Mouse (Mus musculus): ENCODE measurements at regions not wholly inside any gene's neighbourhood (a gene's known extent, or its start where the extent isn't known, plus 50 kb on each side); places are given as distances from the start of the nearest gene placed in this dataset.

- H3K4me3 ChIP-seq (ENCODE audit: insufficient read depth in 1 of 2, low read depth in 1 of 2, low read length in 2 of 2, poor library complexity in 1 of 2, severe bottlenecking in 1 of 2), result no peak overlapping the region
- H3K9me3 ChIP-seq (ENCODE audit: control insufficient read depth, insufficient read depth, low read depth, low read length), result no peaks in the 10 kb centered on the region
- H3K36me3 ChIP-seq (ENCODE audit: control insufficient read depth, insufficient read depth, low read length, poor library complexity, severe bottlenecking), result no peaks in the 10 kb centered on the region
- peaks cover 0 to 7% of the 10 kb centered on the region in 2 experiments; a peak in 1 of 4 replicates for H3K4me1 ChIP-seq (ENCODE audit: control insufficient read depth in 2 of 2, insufficient read depth in 2 of 2, low read length in 2 of 2, poor library complexity in 1 of 2)
- no peak overlapping the region for H3K9ac ChIP-seq (ENCODE audit: insufficient read depth, low read depth, low read length, poor library complexity, severe bottlenecking)
- H3K27ac ChIP-seq (ENCODE audit: insufficient read depth, low read depth, low read length, poor library complexity, severe bottlenecking), result no peak overlapping the region
- in situ Hi-C loops (cut with MboI; ENCODE audit: low sequenced_read_pairs in 2 of 2, unreplicated experiment in 2 of 2), result loop anchor here in 1 of 2 experiments (10.0 kb wide), 1 partner anchor 271 kb away; the partner anchor contains the start of gene Bcl2l11
- DNase-seq (ENCODE audit: low read depth, low spot score), result no peak
- TF ChIP-seq HCFC1 (IDR thresholded peaks at IDR 0.05; ENCODE audit: borderline replicate concordance, insufficient read depth, low read length) (no peak), CHD2 (IDR thresholded peaks at IDR 0.05; ENCODE audit: low read depth, low read length) (no peak), MAFK (IDR thresholded peaks at IDR 0.05; ENCODE audit: insufficient read depth, low read depth, low read length) (no peak), ZNF384 (IDR thresholded peaks at IDR 0.05; ENCODE audit: low read depth, low read length) (no peak), ZC3H11A (IDR thresholded peaks at IDR 0.05; ENCODE audit: borderline replicate concordance, low read depth, low read length) (no peak)
Measured at GRCm38 (mm10) chr2:128395308-128396007, 195.6 kb upstream of the Spdye4c start.

DNA sequence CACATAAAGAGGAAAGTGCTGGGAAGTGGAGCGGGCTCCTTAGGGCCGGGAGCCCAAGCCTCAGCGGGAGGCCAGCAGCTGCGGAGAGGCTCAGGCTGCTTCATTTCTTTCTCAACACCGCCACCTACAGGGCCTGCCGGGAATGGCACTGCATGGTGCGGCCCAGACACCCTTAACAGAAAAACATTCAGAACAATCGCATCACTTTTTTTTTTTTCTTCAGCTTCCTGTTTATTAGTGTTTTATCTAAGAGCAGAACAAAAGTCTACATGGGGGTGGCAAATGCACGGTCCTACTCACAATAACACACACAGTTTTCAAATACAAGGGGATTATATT lies 195.0 kb upstream of the Spdye4c start:
- H3K9ac ChIP-seq (ENCODE audit: insufficient read depth, low read depth, low read length, poor library complexity, severe bottlenecking), result no peak overlapping the region
- no peak overlapping the region for H3K4me3 ChIP-seq (ENCODE audit: insufficient read depth in 1 of 2, low read depth in 1 of 2, low read length in 2 of 2, poor library complexity in 1 of 2, severe bottlenecking in 1 of 2)
- in situ Hi-C loops (cut with MboI; ENCODE audit: low sequenced_read_pairs in 2 of 2, unreplicated experiment in 2 of 2), result loop anchor here in 1 of 2 experiments (10.0 kb wide), 1 partner anchor 271 kb away; the partner anchor contains the start of gene Bcl2l11
- no peaks in the 10 kb centered on the region for H3K36me3 ChIP-seq (ENCODE audit: control insufficient read depth, insufficient read depth, low read length, poor library complexity, severe bottlenecking)
- H3K9me3 ChIP-seq (ENCODE audit: control insufficient read depth, insufficient read depth, low read depth, low read length), result no peaks in the 10 kb centered on the region
- 0 out of 2 replicates have a peak, but pooled peaks have one; percentile 45 for TF ChIP-seq ZNF384 (IDR thresholded peaks at IDR 0.05; ENCODE audit: low read depth, low read length)
- TF ChIP-seq ZC3H11A (IDR thresholded peaks at IDR 0.05; ENCODE audit: borderline replicate concordance, low read depth, low read length), result peak; percentile 91
- no peak for TF ChIP-seq HCFC1 (IDR thresholded peaks at IDR 0.05; ENCODE audit: borderline replicate concordance, insufficient read depth, low read length)
- H3K4me1 ChIP-seq (ENCODE audit: control insufficient read depth in 2 of 2, insufficient read depth in 2 of 2, low read length in 2 of 2, poor library complexity in 1 of 2), result peaks cover 0 to 7% of the 10 kb centered on the region in 2 experiments; a peak in 1 of 4 replicates
- DNase-seq (ENCODE audit: low read depth, low spot score), result peak; percentile 80
- H3K27ac ChIP-seq (ENCODE audit: insufficient read depth, low read depth, low read length, poor library complexity, severe bottlenecking), result no peak overlapping the region

DNA sequence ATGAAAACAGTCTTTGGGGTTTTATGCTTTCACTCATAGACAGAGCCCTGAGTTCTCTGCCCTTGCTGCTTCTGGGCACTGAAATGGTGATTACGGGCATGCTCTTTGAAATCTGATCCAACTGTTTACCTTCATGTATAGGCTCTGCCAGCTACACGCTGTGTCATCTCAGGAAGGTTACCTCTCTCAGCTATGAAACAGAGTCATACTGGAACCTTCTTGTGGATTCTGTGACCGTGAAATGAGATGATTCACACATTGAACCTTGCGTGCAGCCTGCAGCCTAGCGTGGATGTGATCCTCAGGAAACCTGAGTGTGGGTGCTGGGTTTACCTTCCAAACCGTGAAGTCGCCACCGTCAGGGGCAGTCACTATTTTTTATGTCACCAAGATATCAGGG lies 189.7 kb upstream of the Spdye4c start:
- Histone ChIP-seq H3K9ac (ENCODE audit: insufficient read depth, low read depth, low read length, poor library complexity, severe bottlenecking) (no peak overlapping the region), H3K27ac (ENCODE audit: insufficient read depth, low read depth, low read length, poor library complexity, severe bottlenecking) (no peak overlapping the region), H3K4me1 (ENCODE audit: control insufficient read depth in 2 of 2, insufficient read depth in 2 of 2, low read length in 2 of 2, poor library complexity in 1 of 2) (peaks cover 0 to 9% of the 10 kb centered on the region in 2 experiments; a peak in 1 of 4 replicates), H3K4me3 (ENCODE audit: insufficient read depth in 1 of 2, low read depth in 1 of 2, low read length in 2 of 2, poor library complexity in 1 of 2, severe bottlenecking in 1 of 2) (no peak overlapping the region), H3K9me3 (ENCODE audit: control insufficient read depth, insufficient read depth, low read depth, low read length) (no peaks in the 10 kb centered on the region), H3K36me3 (ENCODE audit: control insufficient read depth, insufficient read depth, low read length, poor library complexity, severe bottlenecking) (no peaks in the 10 kb centered on the region)
- in situ Hi-C loops (cut with MboI; ENCODE audit: low sequenced_read_pairs in 2 of 2, unreplicated experiment in 2 of 2), result loop anchor here (10.0 to 25.0 kb wide), 2 partner anchors 507 to 514 kb away; no protein-coding TSS in a partner anchor
- TF ChIP-seq CHD2 (IDR thresholded peaks at IDR 0.05; ENCODE audit: low read depth, low read length) (no peak), MAFK (IDR thresholded peaks at IDR 0.05; ENCODE audit: insufficient read depth, low read depth, low read length) (no peak), HCFC1 (IDR thresholded peaks at IDR 0.05; ENCODE audit: borderline replicate concordance, insufficient read depth, low read length) (no peak), ZC3H11A (IDR thresholded peaks at IDR 0.05; ENCODE audit: borderline replicate concordance, low read depth, low read length) (no peak), ZNF384 (IDR thresholded peaks at IDR 0.05; ENCODE audit: low read depth, low read length) (no peak)
- DNase-seq (ENCODE audit: low read depth, low spot score), result no peak

DNA sequence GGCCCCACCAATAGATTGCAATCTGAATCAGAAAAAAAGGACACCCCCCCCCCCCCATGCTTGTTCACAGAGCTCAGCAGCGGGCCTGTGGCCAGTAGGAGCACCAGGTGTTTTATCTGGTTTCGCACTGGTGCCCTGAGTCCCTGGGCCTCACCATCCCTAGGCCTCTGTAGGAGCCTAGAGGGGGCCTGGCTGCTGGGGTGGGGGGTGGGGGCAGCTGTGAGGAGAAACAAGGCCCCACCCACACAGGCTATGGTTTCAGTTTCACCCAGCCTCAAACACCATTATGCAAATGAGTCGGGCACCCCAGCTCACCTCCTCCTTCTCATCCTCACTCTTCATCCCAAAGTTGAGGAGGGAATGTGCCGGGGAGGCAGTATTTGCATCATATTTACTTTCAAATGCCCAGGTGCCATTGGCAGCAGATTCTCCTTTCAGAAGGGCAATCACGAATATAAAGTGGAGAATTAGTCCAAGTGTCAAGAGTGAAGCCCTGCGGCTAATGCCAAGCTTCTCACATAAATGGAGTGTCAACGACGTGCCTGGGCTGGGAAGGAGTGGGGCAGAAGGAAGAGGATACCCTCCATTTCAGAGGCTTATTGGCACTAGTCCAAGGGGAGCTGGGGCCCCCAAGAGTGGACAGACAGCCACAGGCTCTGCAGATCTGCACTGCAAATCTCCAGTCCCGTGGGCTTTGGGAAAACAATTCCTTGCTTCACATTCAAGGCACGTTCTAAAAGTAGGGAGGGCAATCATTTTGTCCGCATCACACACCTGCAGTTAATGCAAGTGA lies 187.7 kb upstream of the Spdye4c start:
- Histone ChIP-seq H3K36me3 (ENCODE audit: control insufficient read depth, insufficient read depth, low read length, poor library complexity, severe bottlenecking) (no peaks in the 10 kb centered on the region), H3K9ac (ENCODE audit: insufficient read depth, low read depth, low read length, poor library complexity, severe bottlenecking) (no peak overlapping the region), H3K4me3 (ENCODE audit: insufficient read depth in 1 of 2, low read depth in 1 of 2, low read length in 2 of 2, poor library complexity in 1 of 2, severe bottlenecking in 1 of 2) (no peak overlapping the region), H3K27ac (ENCODE audit: insufficient read depth, low read depth, low read length, poor library complexity, severe bottlenecking) (no peak overlapping the region), H3K9me3 (ENCODE audit: control insufficient read depth, insufficient read depth, low read depth, low read length) (no peaks in the 10 kb centered on the region), H3K4me1 (ENCODE audit: control insufficient read depth in 2 of 2, insufficient read depth in 2 of 2, low read length in 2 of 2, poor library complexity in 1 of 2) (peaks cover 0 to 7% of the 10 kb centered on the region in 2 experiments; a peak in 1 of 4 replicates)
- no peak for DNase-seq (ENCODE audit: low read depth, low spot score)
- in situ Hi-C loops (cut with MboI; ENCODE audit: low sequenced_read_pairs in 2 of 2, unreplicated experiment in 2 of 2), result loop anchor here (10.0 to 25.0 kb wide), 2 partner anchors 509 to 516 kb away; no protein-coding TSS in a partner anchor
- no peak for TF ChIP-seq CHD2 (IDR thresholded peaks at IDR 0.05; ENCODE audit: low read depth, low read length)
- no peak for TF ChIP-seq MAFK (IDR thresholded peaks at IDR 0.05; ENCODE audit: insufficient read depth, low read depth, low read length)
- TF ChIP-seq ZNF384 (IDR thresholded peaks at IDR 0.05; ENCODE audit: low read depth, low read length), result no peak
